Mouse (Mus musculus) limb, embryonic 14.5 days (tissue): ENCODE results near the gene Celsr2. TPM values are rescaled to one million over a fixed set of nuclear protein-coding genes. Genes with fewer than 3 reads are reported as not detected.
A peak's percentile ranks its signal among the peaks of the same experiment; 100 is the strongest.

Source experiments
- ATAC-seq: fragments of 200-750 bp; cut with Nextera tagmentation; 2 replicates; pipeline ENCODE4 v1.8.0; 2017; ENCODE audit warnings: low read depth, moderate number of reproducible peaks, moderate TSS enrichment; ENCODE audit not compliant: low FRiP score
- DNase-seq: peaks from one replicate; pipeline ENCODE4 v3.0.0-alpha.2; 2015; ENCODE audit warnings: low spot score
- H3K27ac ChIP-seq: fragments of 300-500 bp; sonication (generic); replicated peaks from 2 replicates; pipeline ENCODE4 v1.5.1; 2014; ENCODE audit warnings: low read depth, mild to moderate bottlenecking, low read length, moderate library complexity, mixed read lengths
- H3K27me3 ChIP-seq: fragments of 300-500 bp; sonication (generic); 2 replicates; pipeline ENCODE4 v1.6.1; 2014; ENCODE audit warnings: low read length, mixed read lengths; ENCODE audit not compliant: control insufficient read depth, insufficient read depth
- H3K36me3 ChIP-seq: fragments of 300-500 bp; sonication (generic); 2 replicates; pipeline ENCODE4 v1.6.1; 2014; ENCODE audit warnings: mild to moderate bottlenecking, low read length, moderate library complexity, mixed read lengths; ENCODE audit not compliant: control insufficient read depth, insufficient read depth
- H3K4me1 ChIP-seq: fragments of 300-500 bp; sonication (generic); 2 replicates; pipeline ENCODE4 v1.6.1; 2014; ENCODE audit warnings: antibody characterized with exemption, low read length, mixed read lengths; ENCODE audit not compliant: control insufficient read depth, insufficient read depth
- H3K4me2 ChIP-seq: fragments of 300-500 bp; sonication (generic); replicated peaks from 2 replicates; pipeline ENCODE4 v1.6.1; 2014; ENCODE audit warnings: low read depth, mild to moderate bottlenecking, low read length, moderate library complexity; ENCODE audit not compliant: severe bottlenecking
- H3K4me3 ChIP-seq: fragments of 300-500 bp; sonication (generic); replicated peaks from 2 replicates; pipeline ENCODE4 v1.5.1; 2014; ENCODE audit warnings: low read length
- H3K9ac ChIP-seq: fragments of 300-500 bp; sonication (generic); 2 replicates; pipeline ENCODE4 v1.6.1; 2014; ENCODE audit warnings: mild to moderate bottlenecking, low read depth, low read length, moderate library complexity; ENCODE audit not compliant: severe bottlenecking
- H3K9me3 ChIP-seq: fragments of 300-500 bp; sonication (generic); 2 replicates; pipeline ENCODE4 v1.6.1; 2016; ENCODE audit warnings: low read length; ENCODE audit not compliant: control insufficient read depth
- POLR2A ChIP-seq: fragments of 200-500 bp; IDR thresholded peaks from 2 replicates; pipeline ENCODE4 v1.8.0; 2012; ENCODE audit warnings: inconsistent platforms, mild to moderate bottlenecking, moderate library complexity, borderline replicate concordance; ENCODE audit not compliant: insufficient read depth, insufficient read length; ENCODE audit errors: extremely low read depth
- WGBS: fragments of 180-500 bp; shearing (Covaris S2); extraction: QIAGEN DNeasy Blood & Tissue Kit; methylation state at CpG from one replicate; pipeline ENCODE4 v1.1.7; 2014; 5-methylcytosine and 5-hydroxymethylcytosine counted together
- polyA plus RNA-seq, 2 experiments: library from polyadenylated mRNA; depleted of rRNA in 1 of 2; stranded (reverse) in 1 of 2; unstranded in 1 of 2; fragments of >200 nt; fragmentation: Nextera tagmentation in 1 of 2; extraction: Ambion mirVana in 1 of 2; gene quantifications; 2 replicates each; pipeline versions ENCODE4 v1.2.1 to v1.2.3; 2012 to 2014

The Celsr2 gene
- polyA plus RNA-seq, 2 experiments = 10.5 to 18.9 TPM

- Histone ChIP-seq H3K27ac (peak overlapping the region; percentile 85), H3K4me3 (peak overlapping the region; percentile 88), H3K4me2 (peak overlapping the region; percentile 75), H3K27me3 (no peaks in the 10 kb centered on the region), H3K4me1 (peaks cover 17% of the 10 kb centered on the region), H3K9ac (peak overlapping the region; percentile 77), H3K36me3 (no peaks in the 10 kb centered on the region), H3K9me3 (no peaks in the 10 kb centered on the region)
- peak; percentile 18; the same call in 1 of the 2 replicates for ATAC-seq
- no peak for TF ChIP-seq POLR2A
- 16% methylated on average over 6 of the region's 6 CpGs for WGBS
- DNase-seq = no peak
These were observed 30.0 kb upstream of the Celsr2 start for GRCm38 (mm10) chr3:108445366-108445705.

DNA sequence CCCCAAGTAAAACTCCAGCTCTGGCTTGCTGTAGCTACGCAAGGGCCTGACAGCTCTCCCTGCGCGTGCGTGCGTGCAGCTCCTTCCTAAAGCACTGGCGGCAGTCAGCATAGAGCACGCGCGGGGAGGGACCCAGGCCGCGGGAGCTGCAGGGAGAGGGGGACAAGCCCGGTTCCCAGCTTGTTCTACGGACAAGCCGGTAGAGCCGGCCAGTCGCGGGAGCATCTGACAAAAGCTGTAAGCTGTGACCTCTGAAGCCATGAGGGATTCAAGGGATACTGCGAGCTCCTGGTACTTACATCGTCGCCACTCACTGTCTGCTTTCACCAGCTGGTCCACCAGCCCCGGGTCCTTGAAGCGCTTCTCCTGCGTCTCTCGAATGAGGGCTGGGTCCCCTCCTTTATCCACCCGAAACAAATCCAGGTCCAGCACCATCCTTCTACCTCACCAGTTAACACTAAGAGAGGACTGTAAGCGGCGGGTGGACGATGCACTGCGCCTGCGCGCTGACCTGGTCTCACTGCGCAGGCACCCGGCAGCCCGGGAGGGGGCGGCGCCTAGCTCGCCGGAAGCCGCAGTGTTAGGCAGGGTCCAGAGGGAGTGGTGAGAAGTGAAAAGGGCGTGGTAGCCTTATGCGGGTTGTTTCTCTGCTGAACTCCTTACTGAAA lies 29.5 kb upstream of the Celsr2 start, which contains the start of gene Sars:
TSS of gene Sars (minus strand) at position 512 of the 668 bp plus-strand sequence.
- TF ChIP-seq POLR2A = peak; percentile 21; the same call in 1 of the 2 replicates
- Histone ChIP-seq H3K4me1 (peaks cover 17% of the 10 kb centered on the region), H3K27ac (peak within 1 kb of the TSS; percentile 85), H3K9me3 (no peaks in the 10 kb centered on the region), H3K4me2 (peak within 1 kb of the TSS; percentile 75), H3K36me3 (no peaks in the 10 kb centered on the region), H3K9ac (peak within 1 kb of the TSS; percentile 77), H3K27me3 (no peaks in the 10 kb centered on the region), H3K4me3 (peak within 1 kb of the TSS; percentile 88)
- DNase-seq (peak; percentile 95), ATAC-seq (peak; percentile 97)
- under 1% methylated on average over 41 of the region's 41 CpGs for WGBS

- Histone ChIP-seq H3K4me3 (peak overlapping the region; percentile 88), H3K4me1 (peaks cover 17% of the 10 kb centered on the region), H3K9ac (peak overlapping the region; percentile 77), H3K36me3 (no peaks in the 10 kb centered on the region), H3K9me3 (no peaks in the 10 kb centered on the region), H3K4me2 (peak overlapping the region; percentile 75), H3K27me3 (no peaks in the 10 kb centered on the region), H3K27ac (no peak overlapping the region)
- DNase-seq (no peak), ATAC-seq (no peak)
- 20% methylated on average over 8 of the region's 8 CpGs for WGBS
- TF ChIP-seq POLR2A = no peak
These were observed 28.7 kb upstream of the Celsr2 start for GRCm38 (mm10) chr3:108444029-108444428.

DNA sequence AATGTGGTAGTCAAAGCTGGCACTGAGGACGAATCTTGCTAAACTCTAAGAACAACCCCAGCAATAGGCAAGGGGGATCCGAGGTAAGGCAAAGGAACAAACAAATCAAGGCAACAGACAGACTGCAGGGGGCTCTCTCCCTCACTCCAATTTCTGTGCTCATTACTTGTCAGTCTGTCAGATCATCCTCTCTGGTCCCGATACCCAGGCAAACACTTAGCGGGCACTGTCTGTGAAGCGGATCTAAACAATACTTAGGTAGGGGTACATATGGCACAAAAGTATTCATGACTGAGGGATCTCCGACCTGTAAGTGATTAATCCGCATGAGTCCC lies 21.0 kb upstream of the Celsr2 start:
- TF ChIP-seq POLR2A = no peak
- no peak overlapping the region for H3K4me3 ChIP-seq
- ATAC-seq (no peak), DNase-seq (no peak)
- no peaks in the 10 kb centered on the region for H3K9me3 ChIP-seq
- H3K27me3 ChIP-seq = no peaks in the 10 kb centered on the region
- no peaks in the 10 kb centered on the region for H3K4me1 ChIP-seq
- 84% methylated on average over 7 of the region's 7 CpGs for WGBS
- no peak overlapping the region for H3K4me2 ChIP-seq
- no peak overlapping the region for H3K9ac ChIP-seq
- no peak overlapping the region for H3K27ac ChIP-seq
- H3K36me3 ChIP-seq = peaks cover 51% of the 10 kb centered on the region

DNA sequence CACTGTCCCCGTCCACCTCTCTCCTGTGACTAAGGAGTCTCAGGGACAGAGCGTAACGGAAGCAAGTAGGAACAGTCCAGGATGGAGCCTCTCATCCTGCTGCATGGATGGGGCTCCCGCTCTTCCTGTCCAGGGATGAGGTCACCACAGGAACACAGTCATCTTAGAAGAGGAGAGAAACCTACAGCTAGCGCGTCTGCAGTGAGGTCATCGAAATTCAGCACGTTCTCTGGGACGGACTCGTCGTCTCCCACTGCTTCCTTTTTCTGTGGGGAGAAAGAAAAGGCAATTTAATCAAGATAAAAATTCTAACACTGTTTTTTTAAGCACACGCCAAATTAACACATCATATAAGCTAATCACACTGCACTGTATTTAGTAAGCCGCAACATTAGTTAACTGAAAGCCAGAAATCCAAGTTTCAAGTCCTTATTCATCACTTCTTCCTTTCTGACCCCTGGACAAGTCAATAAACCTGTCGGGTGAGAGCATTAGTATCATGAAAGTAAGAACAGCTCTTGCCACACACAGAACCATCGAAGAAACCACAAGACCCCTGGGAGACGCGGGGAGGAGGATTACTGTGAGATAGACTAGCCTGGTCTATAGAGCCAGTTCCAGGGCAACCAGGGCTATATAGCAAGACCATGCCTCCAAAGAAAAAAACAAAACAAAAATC lies 20.5 kb upstream of the Celsr2 start:
- 89% methylated on average over 17 of the region's 17 CpGs for WGBS
- DNase-seq = no peak

More for the DNA sequence above, 20.5 kb upstream of the Celsr2 start:
- no peak overlapping the region for H3K4me2 ChIP-seq
- no peak for TF ChIP-seq POLR2A
- no peak overlapping the region for H3K9ac ChIP-seq
- no peaks in the 10 kb centered on the region for H3K9me3 ChIP-seq
- no peak overlapping the region for H3K4me3 ChIP-seq
- H3K27ac ChIP-seq = no peak overlapping the region
- no peaks in the 10 kb centered on the region for H3K27me3 ChIP-seq
- no peak for ATAC-seq
- no peaks in the 10 kb centered on the region for H3K4me1 ChIP-seq
- H3K36me3 ChIP-seq = peaks cover 57% of the 10 kb centered on the region
